Mouse (Mus musculus): ENCODE data around the gene Poldip2.

The Poldip2 gene

DNA sequence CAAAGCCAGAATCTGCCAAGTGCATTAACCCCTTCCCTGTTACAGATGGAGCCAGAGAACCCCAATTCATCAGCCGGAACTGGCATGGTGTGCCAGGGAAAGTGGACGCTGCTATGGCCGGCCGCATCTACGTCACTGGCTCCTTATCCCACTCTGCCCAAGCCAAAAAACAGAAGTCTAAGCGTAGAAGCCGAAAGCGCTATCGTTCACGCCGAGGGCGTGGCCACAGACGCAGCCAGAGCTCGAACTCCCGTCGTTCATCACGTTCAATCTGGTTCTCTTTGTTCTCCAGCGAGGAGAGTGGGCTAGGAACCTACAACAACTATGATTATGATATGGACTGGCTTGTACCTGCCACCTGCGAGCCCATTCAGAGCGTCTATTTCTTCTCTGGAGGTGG, 10.5 kb upstream of the Poldip2 start:
- in situ Hi-C loops (cut with MboI, MseI): no loop called here

DNA sequence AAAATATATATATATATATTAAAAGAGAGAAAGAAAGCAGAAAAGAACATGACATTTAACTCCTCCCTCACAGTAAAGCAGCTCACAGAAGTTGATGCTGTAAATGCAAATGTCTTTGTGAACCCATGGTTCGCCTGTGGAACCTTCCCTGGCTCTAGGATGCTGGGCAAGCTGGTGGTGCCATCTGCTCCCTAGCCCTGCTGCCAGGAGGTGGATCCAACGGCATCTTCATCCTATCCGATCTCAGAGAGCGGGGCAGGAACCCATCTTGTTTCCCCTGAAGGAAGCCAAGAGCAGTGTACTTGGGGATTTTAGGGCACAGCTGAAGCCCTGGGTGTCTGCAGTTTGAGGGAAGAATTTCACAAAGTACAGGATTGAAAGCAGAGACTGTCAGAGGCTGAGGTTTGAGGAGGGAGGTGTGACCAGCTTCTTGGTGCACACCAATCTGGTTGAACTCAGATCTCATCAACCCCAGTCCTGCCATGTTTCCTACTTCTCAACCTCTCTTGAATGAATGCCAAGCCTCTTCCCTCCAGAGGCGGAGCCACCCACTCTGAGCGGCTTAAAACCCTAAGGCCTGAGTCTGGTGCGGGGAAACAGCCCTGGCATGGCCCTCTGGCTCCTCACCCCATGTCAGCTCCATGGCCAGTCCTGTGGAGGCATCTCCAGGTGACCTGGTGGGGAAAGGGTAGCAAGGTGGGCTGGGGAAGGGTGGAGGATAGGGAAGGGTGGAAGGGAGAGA, 8.9 kb upstream of the Poldip2 start, which contains the start of gene Sebox:
TSS of gene Sebox (plus strand) at position 539 of the 742 bp plus-strand sequence.
- in situ Hi-C loops (cut with MboI, MseI): no loop called here

DNA sequence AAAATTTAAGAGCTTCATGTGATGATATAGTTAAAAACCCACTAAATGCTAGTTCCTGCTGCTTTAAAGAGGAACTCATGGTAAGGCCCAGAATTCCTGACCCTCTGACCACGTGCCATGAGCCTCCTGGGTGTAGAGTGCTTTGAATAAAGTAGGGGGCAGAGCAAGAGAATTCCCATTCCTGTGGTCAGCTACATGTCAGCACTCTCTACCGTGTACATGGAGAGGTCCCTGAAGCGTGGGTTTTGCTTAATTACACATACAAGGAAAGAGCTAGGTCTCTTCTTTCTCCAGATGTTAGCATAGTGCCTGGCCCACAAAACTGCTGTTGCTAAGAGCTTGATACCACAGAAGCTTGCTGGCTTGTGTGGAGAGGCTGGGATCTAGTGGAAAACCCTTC, 6.6 kb upstream of the Poldip2 start:
- in situ Hi-C loops (cut with MboI, MseI): no loop called here

DNA sequence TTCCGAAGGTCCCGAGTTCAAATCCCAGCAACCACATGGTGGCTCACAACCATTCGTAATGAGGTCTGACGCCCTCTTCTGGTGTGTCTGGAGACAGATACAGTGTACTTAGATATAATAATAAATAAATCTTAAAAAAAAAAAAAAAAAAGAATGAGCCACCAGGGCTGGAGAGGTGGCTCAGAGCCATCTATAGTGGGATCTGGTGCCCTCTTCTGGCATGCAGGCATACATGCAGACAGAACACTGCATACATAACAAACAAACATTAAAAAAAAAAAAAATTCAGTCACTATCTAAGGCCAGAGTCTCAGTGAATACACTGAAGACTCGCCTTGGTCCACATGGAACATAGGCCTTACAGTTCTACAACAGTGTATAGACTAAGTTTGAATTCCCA, 2.8 kb upstream of the Poldip2 start:
- in situ Hi-C loops (cut with MboI, MseI): no loop called here

DNA sequence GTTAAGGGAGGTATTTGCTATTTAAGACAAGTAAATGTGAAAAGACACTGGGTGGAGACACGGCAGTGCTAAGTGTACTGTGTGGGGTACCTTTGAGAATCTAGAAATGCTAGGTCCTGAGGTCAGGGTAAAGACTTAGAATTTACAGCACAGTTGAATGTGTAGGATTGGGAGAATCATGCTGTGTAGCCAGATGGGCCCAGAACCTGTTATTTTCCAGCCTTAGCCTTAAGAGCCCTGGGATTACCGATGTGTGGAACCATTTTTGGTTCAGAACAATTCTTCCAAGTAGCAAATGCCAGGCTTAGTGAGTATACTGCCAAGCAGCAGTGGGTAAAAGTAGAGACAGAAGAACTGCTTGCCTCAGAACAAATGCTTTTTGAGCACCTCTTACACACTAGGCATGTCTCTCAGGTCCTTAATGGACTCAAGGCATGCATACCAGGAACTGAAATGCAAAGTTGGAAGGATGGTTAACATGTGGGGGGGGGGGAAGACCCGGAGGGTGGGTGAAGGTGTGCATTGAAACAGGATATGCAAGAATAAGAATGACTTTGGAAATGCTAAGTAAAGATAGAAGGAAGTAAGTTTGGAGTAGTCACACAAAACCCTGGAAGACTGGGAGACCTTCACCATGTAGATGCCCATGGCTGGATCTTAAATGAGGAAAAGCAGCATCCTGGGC, 1.3 kb downstream of the Poldip2 start:
- in situ Hi-C loops (cut with MboI, MseI): no loop called here

DNA sequence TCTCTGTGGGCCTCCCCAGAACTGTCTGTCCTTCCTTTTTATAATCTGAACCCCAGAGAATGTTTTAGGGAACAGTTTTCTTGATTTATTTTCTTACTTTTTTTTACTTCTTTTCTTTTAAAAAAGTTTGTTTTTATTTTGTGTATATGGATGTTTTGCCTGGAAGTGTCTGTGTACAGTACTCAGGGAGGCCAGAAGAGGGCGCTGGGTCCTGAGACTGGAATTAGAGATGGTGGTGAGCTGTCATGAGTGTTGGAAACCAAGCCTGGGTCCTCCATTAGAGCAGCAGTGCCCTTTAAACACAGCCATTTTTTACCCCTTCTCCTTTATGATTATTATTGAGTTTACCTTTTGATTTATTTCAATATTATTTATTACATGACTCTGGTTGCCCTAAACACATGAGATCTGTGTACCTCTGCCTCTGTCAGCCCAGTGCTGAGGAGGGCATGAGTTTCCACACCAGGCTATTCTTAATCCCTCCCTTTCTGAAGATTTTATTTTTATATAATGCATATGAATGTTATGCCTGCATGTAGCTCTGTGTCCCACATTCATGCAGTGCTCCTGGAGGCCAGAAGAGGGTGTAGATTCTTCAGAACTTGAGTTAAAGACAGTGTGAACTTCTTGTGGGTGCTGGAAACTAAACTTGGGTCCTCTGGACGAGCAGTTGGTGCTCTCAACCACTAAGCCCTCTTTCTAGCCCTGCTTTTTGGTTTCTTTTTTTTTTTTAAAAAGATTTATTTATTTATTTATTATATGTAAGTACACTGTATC, 3.7 kb downstream of the Poldip2 start:
- in situ Hi-C loops (cut with MboI, MseI): no loop called here

DNA sequence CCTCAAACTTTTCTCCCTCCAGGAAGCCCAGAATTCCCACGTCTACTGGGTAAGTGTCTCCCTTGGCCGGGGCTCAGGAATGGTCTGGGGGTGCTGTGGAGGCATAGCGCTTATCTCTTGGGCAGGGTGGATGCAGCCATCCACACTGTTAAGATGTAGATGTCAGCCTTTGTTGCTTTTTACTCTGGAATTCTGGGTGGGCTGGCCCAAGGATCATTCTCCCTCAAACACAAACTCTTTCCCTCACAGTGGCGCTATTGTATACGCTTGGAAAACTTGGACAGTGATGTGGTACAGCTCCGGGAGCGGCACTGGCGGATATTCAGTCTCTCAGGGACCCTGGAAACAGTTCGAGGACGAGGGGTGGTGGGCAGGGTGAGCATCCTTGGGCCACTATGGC, 6.9 kb downstream of the Poldip2 start:
- in situ Hi-C loops (cut with MboI, MseI): no loop called here

DNA sequence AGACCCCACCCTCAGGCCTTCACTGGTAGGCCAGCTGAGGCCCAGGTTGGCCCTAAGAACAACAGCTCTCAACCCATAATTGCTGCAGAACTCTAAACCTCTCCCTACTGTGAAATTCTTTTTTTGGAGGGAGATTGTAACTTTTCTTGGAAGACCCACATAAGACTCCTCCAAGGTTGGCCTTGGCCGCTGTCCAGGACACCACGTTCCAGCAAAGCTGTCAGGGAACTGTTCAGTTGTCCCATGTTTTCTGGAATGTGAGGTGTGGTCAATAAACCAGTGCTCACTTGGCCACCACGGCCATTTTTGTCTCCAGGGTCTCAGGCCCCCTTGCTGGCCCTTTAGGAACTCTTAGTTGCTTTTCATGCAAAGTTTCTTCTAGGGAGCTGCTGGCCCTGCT, 9.9 kb downstream of the Poldip2 start:
- in situ Hi-C loops (cut with MboI, MseI): no loop called here

DNA sequence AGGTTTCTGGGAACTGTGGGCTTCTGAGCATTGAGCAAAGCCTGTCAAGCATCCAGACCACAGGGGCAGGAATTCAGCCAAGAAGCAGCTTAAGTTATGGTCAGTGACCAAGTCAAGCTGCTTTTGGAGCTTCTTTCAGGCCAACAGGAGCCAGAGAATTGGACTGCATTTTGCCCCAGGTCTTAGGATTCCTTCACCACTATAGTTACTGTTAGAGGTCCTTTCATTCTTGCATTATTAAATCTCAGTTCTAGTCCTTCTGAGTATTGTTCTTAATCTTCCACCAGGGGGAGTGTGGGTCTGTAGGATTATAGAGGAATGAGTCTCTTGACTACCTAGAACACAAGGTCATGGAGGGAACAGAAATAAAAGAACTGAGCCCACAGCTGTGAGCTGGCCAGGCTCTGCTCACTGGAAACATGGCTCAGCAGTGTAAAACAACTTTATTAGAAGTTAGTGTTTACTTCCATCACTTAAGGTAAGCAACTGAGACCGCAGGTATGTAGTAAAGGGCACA, 10.5 kb downstream of the Poldip2 start:
- in situ Hi-C loops (cut with MboI, MseI): no loop called here

DNA sequence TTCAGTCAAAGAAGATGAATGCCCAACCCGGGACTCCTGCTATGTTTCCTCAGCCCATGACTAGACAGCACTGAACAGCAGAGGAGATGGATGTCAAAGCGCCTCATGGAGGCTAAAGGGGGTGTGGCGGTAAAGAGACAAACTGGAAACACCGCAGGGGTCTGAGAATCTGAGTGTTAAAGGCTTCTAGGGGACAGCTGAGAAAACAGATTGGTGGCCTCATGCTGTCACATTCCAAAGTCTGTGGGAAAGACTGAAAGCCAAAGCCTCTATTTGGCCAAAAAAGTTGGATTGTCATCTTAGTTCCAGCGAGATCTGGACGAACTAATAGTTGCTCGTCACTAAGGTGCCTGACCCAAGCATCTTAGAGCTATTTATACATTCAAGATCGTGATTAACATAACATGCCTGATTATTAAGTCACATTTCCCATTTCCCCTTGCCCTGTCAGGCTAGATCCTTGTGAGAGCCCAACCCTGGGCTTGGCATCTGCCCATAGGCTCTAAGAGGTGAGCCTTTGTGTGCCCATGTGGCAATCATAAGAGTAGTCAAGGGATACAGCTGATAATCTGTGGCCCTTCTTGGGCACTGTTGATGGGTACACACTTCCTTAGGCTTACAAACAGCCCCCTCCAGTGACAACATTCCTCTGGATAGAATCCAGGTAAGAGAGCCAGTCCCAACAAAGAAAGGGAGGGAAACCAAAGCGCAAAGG, 11.4 kb downstream of the Poldip2 start:
- in situ Hi-C loops (cut with MboI, MseI): no loop called here

DNA sequence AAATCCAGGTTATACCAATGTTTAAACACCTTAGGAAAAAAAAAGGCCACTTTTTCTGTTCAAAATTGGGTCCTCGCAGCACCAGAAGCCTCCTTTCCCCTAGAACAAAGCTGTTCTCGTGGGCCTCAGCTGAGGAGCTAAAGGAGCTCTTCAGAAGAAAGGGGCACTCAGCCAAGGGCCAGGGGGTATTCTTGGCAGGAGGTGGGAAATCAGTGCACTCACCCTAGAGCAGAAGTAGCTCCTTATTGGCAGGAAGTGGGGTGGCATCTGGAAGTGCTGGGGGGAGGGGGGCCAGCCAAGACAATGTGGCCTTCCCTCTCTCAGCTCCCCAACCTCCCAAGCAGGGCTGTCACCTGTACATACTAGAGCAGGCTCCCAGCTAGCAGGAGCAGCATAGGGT, 12.8 kb downstream of the Poldip2 start:
- in situ Hi-C loops (cut with MboI, MseI): no loop called here

DNA sequence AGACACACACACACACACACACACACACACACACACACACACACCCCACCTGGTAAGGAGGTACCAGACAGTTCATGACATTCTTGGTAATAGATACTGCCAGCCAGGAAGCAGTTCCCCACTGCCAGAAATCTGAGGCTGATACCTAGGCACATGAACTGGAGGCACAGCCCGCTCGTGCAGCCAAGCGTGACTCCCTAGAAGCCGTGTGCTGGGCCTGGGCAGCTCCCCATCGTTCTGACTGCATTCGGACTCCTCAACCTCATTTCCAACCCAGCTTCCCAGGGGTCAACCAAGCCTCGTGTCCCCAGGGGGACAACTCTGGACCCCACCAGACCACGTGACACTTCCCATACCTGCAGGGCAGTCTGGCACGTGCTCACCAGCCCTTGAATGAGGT, 16.7 kb downstream of the Poldip2 start:
- in situ Hi-C loops (cut with MboI, MseI): no loop called here

DNA sequence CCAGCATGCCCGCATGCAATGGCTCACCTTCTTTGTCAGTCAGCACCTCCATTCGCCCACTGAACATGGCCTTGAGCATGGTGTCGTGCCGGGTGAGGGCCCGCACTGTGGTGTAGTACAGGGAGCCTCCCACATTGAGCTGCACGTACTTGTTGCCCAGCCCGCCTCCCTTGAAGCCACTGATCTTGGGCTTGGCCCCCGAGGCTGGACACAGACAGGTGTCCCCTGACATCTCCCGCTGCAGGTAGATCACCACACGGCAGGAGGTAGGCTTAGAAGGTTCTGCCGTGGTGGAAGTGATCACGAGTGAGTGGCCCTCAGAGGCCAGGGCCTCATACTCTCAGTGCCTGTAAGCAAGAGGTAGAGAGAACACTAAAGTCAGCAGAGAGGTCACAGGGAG, 18.0 kb downstream of the Poldip2 start:
- in situ Hi-C loops (cut with MboI, MseI): loop anchor here (10.0 kb wide), 1 partner anchor 1315 kb away; the partner anchor contains the start of gene Ssh2

DNA sequence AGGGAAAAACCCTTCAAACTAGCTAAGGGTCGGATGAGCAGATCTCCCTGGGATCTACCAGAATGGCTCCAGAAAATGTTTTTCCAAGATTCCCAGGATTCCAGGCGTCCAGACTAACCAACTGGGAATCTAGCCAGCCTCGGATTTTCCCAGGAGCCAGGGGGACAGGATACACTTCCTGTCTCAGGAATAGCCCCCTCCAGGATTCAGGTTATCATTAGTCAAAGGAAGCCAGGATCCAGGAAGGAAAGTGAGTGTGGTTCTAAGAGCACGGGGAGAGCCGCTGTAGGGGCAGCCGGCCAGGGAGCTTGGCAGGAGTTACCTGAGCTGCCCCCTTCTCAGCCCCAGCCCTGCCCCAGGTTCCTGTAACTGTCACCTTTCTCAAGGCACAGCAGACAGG, 19.1 kb downstream of the Poldip2 start:
- in situ Hi-C loops (cut with MboI, MseI): loop anchor here (10.0 kb wide), 1 partner anchor 1316 kb away; the partner anchor contains the start of gene Ssh2

DNA sequence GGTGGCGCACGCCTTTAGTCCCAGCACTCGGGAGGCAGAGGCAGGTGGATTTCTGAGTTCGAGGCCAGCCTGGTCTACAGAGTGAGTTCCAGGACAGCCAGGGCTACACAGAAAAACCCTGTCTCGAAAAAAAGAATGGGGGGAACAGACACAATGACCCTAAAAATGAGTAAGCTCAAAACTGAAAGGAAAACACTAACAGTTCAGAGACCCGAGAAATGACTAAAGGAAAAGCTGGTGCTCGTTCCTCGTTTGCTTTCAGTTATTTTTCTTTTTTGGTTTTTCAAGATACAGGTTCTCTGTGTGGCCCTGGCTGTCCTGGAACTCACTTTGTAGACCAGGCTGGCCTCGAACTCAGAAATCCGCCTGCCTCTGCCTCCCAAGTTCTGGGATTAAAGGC, 19.5 kb downstream of the Poldip2 start:
- in situ Hi-C loops (cut with MboI, MseI): loop anchor here (10.0 kb wide), 1 partner anchor 1317 kb away; the partner anchor contains the start of gene Ssh2

DNA sequence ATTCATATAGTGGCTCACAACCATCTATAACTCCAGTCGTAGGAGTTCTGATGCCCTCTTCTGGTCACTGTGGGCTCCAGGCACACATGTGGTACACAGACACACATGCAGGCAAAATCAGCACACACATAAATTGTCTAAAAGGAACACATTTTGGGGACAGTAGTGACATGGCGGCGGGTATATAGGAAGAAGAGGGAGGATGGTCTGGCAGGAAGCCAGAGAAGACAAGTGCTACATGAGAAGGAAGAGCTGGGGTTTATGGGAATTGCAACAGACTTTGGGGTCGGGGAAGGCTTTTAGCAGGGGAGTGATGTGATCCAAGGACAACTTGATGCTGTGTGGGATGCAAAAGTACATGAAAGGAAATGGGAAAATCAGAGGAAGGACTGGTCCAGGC, 22.5 kb downstream of the Poldip2 start:
- in situ Hi-C loops (cut with MboI, MseI): loop anchor here (10.0 kb wide), 1 partner anchor 1320 kb away; the partner anchor contains the start of gene Ssh2

DNA sequence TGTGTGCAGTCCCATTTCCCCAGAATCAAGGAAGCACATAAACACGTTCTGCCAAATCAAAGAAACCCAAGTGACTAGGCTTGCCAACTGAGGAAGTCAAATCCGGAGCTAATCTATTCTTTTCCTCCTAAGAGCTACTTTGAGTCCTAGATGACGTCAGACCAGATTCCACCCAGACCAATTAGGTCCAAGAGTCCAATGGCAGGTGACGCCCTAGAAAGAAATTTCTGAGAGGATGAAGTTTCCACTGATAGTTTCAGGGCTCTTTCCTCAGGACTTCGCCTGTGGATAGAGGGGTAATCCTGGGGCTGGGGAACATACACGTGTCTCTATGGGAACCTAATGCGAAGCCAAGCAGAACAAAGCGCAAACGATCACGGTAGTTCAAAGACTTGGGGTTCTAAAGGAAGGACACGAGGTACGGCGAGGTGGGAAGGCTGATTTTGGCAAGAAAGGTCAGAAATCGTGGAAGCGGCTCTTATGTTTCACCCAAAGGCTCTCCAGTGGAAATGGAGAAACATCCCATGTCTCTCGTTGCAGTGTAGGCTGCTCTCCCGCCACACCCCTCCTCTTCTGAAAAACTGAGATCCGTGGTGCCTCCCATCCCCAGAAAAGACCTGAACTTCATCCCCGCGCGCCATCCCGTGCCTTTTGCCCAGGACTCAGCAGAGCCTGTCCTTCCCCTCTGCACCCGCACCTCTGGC, 23.5 kb downstream of the Poldip2 start:
- in situ Hi-C loops (cut with MboI, MseI): loop anchor here (10.0 kb wide), 1 partner anchor 1321 kb away; the partner anchor contains the start of gene Ssh2

DNA sequence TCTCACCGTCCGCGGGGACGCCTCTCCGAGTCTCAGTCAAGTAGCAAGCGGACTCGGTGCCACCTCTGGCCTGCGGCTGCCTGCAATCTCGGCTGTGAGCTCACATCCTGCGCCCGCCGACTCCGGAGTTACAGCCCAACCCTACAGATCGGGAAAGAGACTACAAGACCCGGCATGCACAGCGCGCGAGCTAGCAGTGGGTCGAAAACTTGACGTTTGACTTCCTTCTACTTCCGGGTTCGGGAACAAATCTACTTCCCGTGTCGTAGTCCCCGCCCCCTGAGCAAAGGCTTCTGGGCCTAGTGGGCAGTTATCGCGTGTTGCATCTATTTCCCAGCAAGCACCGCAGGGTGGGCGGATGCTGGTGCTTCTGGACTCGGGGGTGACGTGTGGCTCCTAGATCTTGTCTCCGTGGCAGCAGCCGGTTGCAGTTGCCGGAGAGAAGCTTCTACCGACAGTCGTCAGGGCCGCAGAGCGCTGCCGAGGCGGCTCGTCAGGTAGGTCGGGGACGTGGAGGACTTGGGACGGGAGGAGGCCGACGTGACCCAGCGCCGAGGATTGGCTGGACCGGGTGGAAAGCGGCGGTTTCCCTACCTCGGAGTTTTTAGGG, 24.2 kb downstream of the Poldip2 start, which contains the start of the genes Tnfaip1 and Ift20:
TSS of gene Tnfaip1 (minus strand) at position 253 of the 610 bp plus-strand sequence.
TSS of gene Ift20 (plus strand) at position 282 of the 610 bp plus-strand sequence.
- in situ Hi-C loops (cut with MboI, MseI): loop anchor here (10.0 kb wide), 1 partner anchor 1321 kb away; the partner anchor contains the start of gene Ssh2

DNA sequence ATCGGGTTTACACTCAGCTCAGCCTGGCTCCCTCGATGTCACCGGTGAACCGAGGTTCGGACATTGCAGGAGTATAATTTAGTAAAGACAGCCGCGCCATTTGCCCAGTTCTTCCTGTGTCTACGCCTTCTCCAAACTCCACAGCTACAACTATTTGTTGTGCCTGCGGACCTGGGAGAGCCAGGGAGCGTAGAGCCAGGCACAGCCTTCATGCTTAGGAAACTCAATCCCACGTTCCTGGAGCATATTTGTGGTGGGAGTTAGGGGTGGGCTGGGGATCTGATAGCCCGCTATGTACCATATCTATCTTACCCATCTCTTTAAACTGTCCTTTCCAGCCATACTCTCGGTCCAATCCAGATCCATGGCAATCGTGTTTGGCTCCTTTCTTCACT, 24.7 kb downstream of the Poldip2 start:
- in situ Hi-C loops (cut with MboI, MseI): loop anchor here (10.0 kb wide), 1 partner anchor 1322 kb away; the partner anchor contains the start of gene Ssh2

DNA sequence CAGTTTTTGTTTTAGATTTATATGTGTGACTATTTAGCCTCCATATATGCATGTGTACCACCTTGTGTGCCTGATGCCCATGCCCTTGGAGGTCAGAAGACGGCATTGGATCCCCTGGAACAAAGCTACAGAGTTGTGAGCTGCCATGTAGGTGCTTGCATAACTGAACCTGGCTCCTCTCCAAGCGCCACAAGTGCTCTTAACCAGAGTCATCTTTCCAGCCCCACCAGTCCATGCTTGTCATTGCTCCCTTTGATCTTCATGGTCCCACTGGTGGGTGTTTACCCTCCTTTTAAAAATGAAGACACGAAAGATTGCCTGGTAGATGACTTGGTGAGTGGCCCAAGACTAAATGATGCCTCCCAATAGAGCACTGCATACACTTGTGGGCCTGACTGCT, 28.4 kb downstream of the Poldip2 start:
- in situ Hi-C loops (cut with MboI, MseI): no loop called here
